Mouse (Mus musculus) embryonic fibroblast, embryonic 13.5 days (primary cell): ENCODE data around the gene Slc25a33.

Experiments
- CTCF ChIP-seq: IDR thresholded peaks from 2 replicates; pipeline ENCODE4 v1.5.1; 2011; ENCODE audit warnings: mild to moderate bottlenecking, control low read depth, low read length, moderate library complexity, borderline replicate concordance; ENCODE audit not compliant: insufficient read depth
- POLR2A ChIP-seq: IDR thresholded peaks from 2 replicates; pipeline ENCODE4 v1.6.1; 2011; ENCODE audit warnings: low read depth, mild to moderate bottlenecking, control low read depth, low read length, moderate library complexity

DNA sequence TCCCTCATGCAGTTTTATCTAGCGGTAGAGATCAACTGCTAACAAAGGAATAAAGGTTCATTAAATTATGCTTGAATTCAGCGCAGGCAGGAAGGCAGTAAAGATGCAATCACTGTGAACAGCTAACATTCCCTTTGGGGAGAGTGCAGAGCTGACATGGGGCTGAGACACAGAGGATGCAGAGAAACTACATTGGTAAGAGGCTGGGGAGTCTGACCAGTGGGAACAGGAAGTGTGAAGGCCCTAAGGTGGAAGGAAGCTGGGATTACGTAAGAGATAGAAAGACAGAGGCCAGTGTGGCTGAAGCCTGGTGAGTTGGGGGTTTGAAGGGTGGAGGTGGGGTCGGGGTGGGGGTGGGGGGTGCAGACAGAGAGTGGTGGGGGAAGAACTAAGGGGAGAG, 16.5 kb upstream of the Slc25a33 start:
- TF ChIP-seq CTCF, result no peak
- TF ChIP-seq POLR2A, result no peak
